Mouse (Mus musculus): ENCODE measurements around the gene Zfp207. TPM values are rescaled to one million over a fixed set of nuclear protein-coding genes. Genes with fewer than 3 reads are reported as not detected.

The Zfp207 gene
- 549 and 561 TPM in 2 replicates for total RNA-seq (2014; fragmentation: Nextera tagmentation)
- 343 and 359 TPM in 2 replicates for total RNA-seq (2017)
- 15.2 and 55.8 TPM in 2 replicates for polyA plus RNA-seq (2012)

DNA sequence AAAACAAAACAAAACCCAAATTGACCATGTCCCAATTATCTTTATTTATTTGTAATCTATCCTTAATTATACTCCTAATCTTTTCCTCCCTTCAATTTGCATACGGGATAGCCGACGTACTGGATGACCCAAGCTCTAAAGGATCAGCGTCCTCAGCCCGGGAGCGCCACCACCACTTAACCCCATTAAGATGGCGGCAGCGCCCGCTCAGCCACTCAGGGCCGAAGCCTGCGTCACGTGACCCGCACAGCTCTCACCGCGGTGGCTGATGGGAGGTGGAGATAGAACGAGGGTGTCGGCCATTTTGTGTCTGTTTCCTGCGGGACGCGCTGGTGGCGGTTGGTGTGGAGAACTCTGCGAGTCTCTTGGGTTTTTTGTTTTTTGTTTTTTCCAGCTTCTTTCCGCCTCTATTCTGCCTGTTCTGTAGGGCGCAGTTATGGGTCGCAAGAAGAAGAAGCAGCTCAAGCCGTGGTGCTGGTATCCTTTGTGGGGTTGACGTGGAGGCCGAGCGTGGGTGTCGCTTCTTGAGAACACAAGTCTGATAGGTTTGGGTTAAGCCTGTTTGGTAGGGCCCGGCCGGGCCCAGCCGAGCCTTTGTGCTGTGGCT, at the start of gene Zfp207:
TSS of gene Zfp207 (plus strand) at position 261 of the 607 bp plus-strand sequence.
- no peaks in the 10 kb centered on the region for H3K9me3 ChIP-seq (replicated peaks)
- peaks cover 22% of the 10 kb centered on the region for H3K4me1 ChIP-seq (ENCODE audit: insufficient read depth, low read depth, low read length)
- ATAC-seq (ENCODE audit: extremely low read depth, insufficient number of reproducible peaks, low FRiP score, poor library complexity, severe bottlenecking) (peak; percentile 86), DNase-seq (ENCODE audit: low spot score) (peak; percentile 81)
- TF ChIP-seq GATA2 (IDR thresholded peaks at IDR 0.05; ENCODE audit: borderline replicate concordance, low read depth, low read length) (no peak), CTCF (IDR thresholded peaks at IDR 0.05; ENCODE audit: low read depth, low read length) (no peak), TAL1 (conservative IDR thresholded peaks at IDR 0.05; ENCODE audit: low read depth, low read length) (no peak), GATA1 (IDR thresholded peaks at IDR 0.05; ENCODE audit: borderline replicate concordance, low read length) (no peak), POLR2AphosphoS5 (IDR thresholded peaks at IDR 0.05; ENCODE audit: insufficient replicate concordance, low read depth, low read length) (no peak)
- peak within 1 kb of the TSS; percentile 78 for H3K4me3 ChIP-seq (ENCODE audit: low read depth, low read length)
- H3K36me3 ChIP-seq (replicated peaks): peaks cover 36% of the 10 kb centered on the region
- no peaks in the 10 kb centered on the region for H3K27me3 ChIP-seq (ENCODE audit: insufficient read depth, low read length)

DNA sequence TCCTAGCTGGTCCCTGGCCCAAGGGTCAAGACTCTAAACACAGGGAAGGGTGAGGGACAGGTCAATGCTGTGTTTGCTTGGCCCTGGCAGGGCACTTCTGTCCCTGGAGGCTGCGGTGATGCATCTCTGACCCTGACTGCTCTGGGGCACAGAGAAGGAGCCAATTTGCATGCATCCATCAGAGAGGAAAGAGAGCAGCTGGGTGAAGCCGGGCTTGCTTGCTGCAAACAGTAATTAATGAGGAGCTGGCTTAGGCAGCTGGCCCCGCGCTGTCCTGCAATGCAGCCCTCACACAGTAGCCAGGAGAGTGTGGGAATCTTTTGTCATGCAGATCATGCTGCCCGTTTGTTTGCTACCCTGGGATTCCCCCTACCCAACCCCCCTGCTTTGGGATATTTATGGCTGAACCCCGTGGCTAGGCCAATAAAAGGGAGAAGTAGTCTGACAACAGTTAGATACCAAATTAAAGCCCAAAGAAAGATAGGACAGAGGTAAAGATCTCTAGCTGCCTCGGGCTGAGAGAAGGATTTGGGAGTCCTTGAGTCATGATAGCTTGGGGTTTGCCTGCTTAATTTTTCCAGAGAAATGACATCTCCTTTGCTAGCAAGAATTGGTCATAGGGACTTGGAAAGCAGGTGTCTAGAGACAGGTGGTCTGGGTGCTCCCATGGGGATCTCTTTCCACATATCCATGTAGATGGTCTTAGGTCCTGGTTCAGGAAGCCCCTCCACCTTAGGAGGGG, 47.3 kb upstream of the Zfp207 start:
- ATAC-seq (ENCODE audit: extremely low read depth, insufficient number of reproducible peaks, low FRiP score, poor library complexity, severe bottlenecking): no peak
- Histone ChIP-seq H3K27me3 (ENCODE audit: insufficient read depth, low read length) (peaks cover 23% of the 10 kb centered on the region), H3K4me1 (ENCODE audit: insufficient read depth, low read depth, low read length) (peaks cover 3% of the 10 kb centered on the region; the same call in 1 of the 2 replicates), H3K9me3 (replicated peaks) (no peaks in the 10 kb centered on the region), H3K36me3 (replicated peaks) (no peaks in the 10 kb centered on the region), H3K4me3 (ENCODE audit: low read depth, low read length) (no peak overlapping the region)
- TF ChIP-seq GATA1 (IDR thresholded peaks at IDR 0.05; ENCODE audit: borderline replicate concordance, low read length): no peak
- TF ChIP-seq POLR2AphosphoS5 (IDR thresholded peaks at IDR 0.05; ENCODE audit: insufficient replicate concordance, low read depth, low read length): no peak
- no peak for TF ChIP-seq CTCF (IDR thresholded peaks at IDR 0.05; ENCODE audit: low read depth, low read length)
- no peak for TF ChIP-seq GATA2 (IDR thresholded peaks at IDR 0.05; ENCODE audit: borderline replicate concordance, low read depth, low read length)
- TF ChIP-seq TAL1 (conservative IDR thresholded peaks at IDR 0.05; ENCODE audit: low read depth, low read length): no peak
- DNase-seq (ENCODE audit: low spot score): no peak

DNA sequence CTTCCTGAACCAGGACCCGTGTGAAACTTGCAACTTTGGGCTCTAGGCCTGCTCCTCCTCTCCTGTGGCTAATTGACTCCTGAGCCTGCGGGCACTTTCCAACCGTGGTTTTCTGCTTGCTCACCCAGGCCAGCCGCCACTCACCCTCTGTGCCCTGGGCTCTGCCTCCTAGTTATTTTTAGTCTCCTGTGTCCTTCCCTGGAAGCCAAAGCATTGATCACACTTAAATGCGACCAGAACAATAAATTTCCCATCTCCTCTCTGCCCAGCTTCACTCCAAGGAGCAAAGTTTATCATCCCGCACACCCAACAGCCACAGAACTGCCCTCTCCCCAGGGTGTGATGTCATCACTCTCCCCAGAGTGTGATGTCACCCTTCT, 46.7 kb upstream of the Zfp207 start:
- no peak for DNase-seq (ENCODE audit: low spot score)
- H3K27me3 ChIP-seq (ENCODE audit: insufficient read depth, low read length): peaks cover 26% of the 10 kb centered on the region
- no peak for ATAC-seq (ENCODE audit: extremely low read depth, insufficient number of reproducible peaks, low FRiP score, poor library complexity, severe bottlenecking)

DNA sequence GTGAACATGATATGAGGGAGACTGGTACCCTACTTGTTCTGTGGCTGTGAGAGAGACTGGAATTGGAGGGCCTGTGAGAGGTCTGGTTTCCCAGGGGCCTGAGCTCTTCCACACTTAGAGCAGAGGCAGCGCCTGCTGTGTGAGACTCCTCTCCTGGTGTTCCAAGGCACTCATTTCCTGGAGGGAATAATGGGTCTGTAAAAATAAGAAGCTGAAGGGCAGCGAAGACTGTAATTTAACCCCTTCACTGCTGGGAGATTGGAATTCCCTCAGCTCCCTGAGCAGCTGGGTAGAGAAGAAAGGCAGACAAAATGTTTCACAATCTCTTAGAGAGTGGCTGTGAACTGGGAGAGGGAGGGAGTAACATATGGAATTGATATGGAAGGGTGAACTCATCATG, 40.6 kb upstream of the Zfp207 start:
- Histone ChIP-seq H3K4me1 (ENCODE audit: insufficient read depth, low read depth, low read length) (peaks cover 3% of the 10 kb centered on the region; the same call in 1 of the 2 replicates), H3K9me3 (replicated peaks) (no peaks in the 10 kb centered on the region), H3K27me3 (ENCODE audit: insufficient read depth, low read length) (peaks cover 22% of the 10 kb centered on the region), H3K4me3 (ENCODE audit: low read depth, low read length) (no peak overlapping the region), H3K36me3 (replicated peaks) (no peaks in the 10 kb centered on the region)
- DNase-seq (ENCODE audit: low spot score) (no peak), ATAC-seq (ENCODE audit: extremely low read depth, insufficient number of reproducible peaks, low FRiP score, poor library complexity, severe bottlenecking) (no peak)
- TF ChIP-seq GATA2 (IDR thresholded peaks at IDR 0.05; ENCODE audit: borderline replicate concordance, low read depth, low read length) (no peak), TAL1 (conservative IDR thresholded peaks at IDR 0.05; ENCODE audit: low read depth, low read length) (no peak), POLR2AphosphoS5 (IDR thresholded peaks at IDR 0.05; ENCODE audit: insufficient replicate concordance, low read depth, low read length) (no peak), GATA1 (IDR thresholded peaks at IDR 0.05; ENCODE audit: borderline replicate concordance, low read length) (no peak), CTCF (IDR thresholded peaks at IDR 0.05; ENCODE audit: low read depth, low read length) (no peak)

More for the DNA sequence above, 46.7 kb upstream of the Zfp207 start:
- Histone ChIP-seq H3K9me3 (replicated peaks) (no peaks in the 10 kb centered on the region), H3K36me3 (replicated peaks) (no peaks in the 10 kb centered on the region), H3K4me3 (ENCODE audit: low read depth, low read length) (no peak overlapping the region), H3K4me1 (ENCODE audit: insufficient read depth, low read depth, low read length) (peaks cover 3% of the 10 kb centered on the region; the same call in 1 of the 2 replicates)
- TF ChIP-seq GATA2 (IDR thresholded peaks at IDR 0.05; ENCODE audit: borderline replicate concordance, low read depth, low read length): no peak
- no peak for TF ChIP-seq POLR2AphosphoS5 (IDR thresholded peaks at IDR 0.05; ENCODE audit: insufficient replicate concordance, low read depth, low read length)
- no peak for TF ChIP-seq CTCF (IDR thresholded peaks at IDR 0.05; ENCODE audit: low read depth, low read length)
- TF ChIP-seq GATA1 (IDR thresholded peaks at IDR 0.05; ENCODE audit: borderline replicate concordance, low read length): no peak
- TF ChIP-seq TAL1 (conservative IDR thresholded peaks at IDR 0.05; ENCODE audit: low read depth, low read length): no peak

DNA sequence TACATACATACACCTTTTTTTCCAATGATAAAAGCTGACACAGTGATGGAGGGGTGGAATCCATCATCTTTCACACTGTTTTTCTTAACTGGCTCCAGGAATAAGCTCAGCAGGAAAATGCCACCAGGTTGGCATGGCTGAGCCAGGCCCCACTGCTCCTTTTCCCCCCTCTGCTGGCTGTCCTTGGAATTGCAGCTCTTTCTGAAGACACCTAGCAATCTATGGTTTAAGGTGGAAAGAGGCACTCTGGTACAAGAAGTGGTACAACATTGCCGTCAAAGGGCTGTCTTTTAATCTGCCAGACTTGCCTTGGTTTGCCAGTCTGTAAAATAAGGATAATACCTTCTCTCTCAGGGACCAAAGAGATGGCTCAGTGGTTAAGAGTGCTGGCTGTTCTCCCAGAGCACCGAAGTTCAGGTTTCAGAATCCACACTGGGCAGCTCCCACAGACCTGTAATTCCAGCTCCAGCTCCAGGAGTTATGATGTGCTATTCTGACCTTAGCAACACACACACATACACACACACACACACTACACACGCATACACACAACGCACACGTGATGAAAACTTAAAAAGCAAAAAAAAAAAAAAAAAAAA, 31.1 kb upstream of the Zfp207 start:
- DNase-seq (ENCODE audit: low spot score): peak; percentile 66
- TF ChIP-seq CTCF (IDR thresholded peaks at IDR 0.05; ENCODE audit: low read depth, low read length): peak; percentile 94
- no peak for TF ChIP-seq TAL1 (conservative IDR thresholded peaks at IDR 0.05; ENCODE audit: low read depth, low read length)
- no peaks in the 10 kb centered on the region for H3K9me3 ChIP-seq (replicated peaks)
- H3K36me3 ChIP-seq (replicated peaks): peaks cover 7% of the 10 kb centered on the region
- no peak overlapping the region for H3K4me3 ChIP-seq (ENCODE audit: low read depth, low read length)
- no peak for ATAC-seq (ENCODE audit: extremely low read depth, insufficient number of reproducible peaks, low FRiP score, poor library complexity, severe bottlenecking)
- 0 out of 2 replicates have a peak, but pooled peaks cover 4% of the 10 kb centered on the region for H3K4me1 ChIP-seq (ENCODE audit: insufficient read depth, low read depth, low read length)
- peaks cover 13% of the 10 kb centered on the region for H3K27me3 ChIP-seq (ENCODE audit: insufficient read depth, low read length)

DNA sequence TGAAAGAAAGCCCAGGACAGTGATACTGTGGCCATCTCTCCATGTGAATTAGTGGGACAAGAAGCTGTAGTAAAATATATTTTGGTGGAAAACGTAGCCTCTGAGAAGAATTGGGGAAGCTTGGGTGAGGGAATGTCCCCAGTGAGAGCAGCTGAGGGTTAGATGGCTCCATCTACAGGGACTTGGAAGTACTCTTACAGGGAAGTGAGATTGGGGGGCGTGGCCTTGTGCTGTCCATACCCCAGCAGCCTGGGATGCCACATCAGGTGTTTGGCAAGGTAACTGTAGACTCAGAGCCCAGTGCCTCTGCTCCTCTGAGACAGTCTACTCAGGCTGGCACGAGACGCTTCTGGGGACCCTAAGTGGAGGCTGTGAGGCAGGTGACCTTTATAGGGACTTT, 28.2 kb upstream of the Zfp207 start:
- Histone ChIP-seq H3K36me3 (replicated peaks) (peaks cover 27% of the 10 kb centered on the region), H3K4me3 (ENCODE audit: low read depth, low read length) (no peak overlapping the region), H3K27me3 (ENCODE audit: insufficient read depth, low read length) (peaks cover 10% of the 10 kb centered on the region), H3K9me3 (replicated peaks) (no peaks in the 10 kb centered on the region), H3K4me1 (ENCODE audit: insufficient read depth, low read depth, low read length) (0 out of 2 replicates have a peak, but pooled peaks cover 4% of the 10 kb centered on the region)
- ATAC-seq (ENCODE audit: extremely low read depth, insufficient number of reproducible peaks, low FRiP score, poor library complexity, severe bottlenecking) (no peak), DNase-seq (ENCODE audit: low spot score) (no peak)
- TF ChIP-seq GATA2 (IDR thresholded peaks at IDR 0.05; ENCODE audit: borderline replicate concordance, low read depth, low read length) (no peak), POLR2AphosphoS5 (IDR thresholded peaks at IDR 0.05; ENCODE audit: insufficient replicate concordance, low read depth, low read length) (no peak), GATA1 (IDR thresholded peaks at IDR 0.05; ENCODE audit: borderline replicate concordance, low read length) (no peak), TAL1 (conservative IDR thresholded peaks at IDR 0.05; ENCODE audit: low read depth, low read length) (no peak)
